Mouse (Mus musculus): ENCODE measurements around the gene Gna11.

Gene Gna11

DNA sequence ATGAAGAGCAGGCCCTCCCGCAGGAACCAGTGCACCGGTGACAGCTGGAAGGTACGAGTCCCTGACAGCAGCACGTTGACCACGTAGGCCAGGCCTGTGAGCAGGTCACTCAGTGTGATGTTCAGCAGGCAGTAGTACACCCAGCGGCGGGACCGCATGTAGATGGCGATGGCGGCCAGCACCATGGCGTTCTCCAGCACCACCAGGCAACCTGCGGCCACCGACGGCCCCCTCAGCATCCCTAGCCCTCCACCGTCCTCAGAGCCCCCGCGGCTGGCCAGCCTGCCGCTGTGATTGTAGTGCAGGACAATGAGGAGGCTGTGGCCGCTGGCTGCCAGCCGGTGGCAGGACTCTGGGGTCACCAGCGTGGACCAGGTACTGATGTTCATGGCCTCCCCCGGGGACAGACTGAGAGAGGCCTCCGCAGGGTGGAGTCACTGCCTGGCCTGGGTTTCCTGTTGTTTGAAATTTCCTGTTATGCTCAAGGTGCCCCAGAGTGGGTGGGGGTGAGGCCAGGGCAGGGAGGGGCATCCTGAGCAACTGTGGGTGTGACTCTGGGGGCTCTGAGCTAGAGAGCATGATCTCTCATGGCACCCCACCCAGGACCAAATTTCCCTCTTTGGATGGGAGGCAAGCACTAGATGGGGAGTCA, 45.6 kb downstream of the Gna11 start:
- no peak for DNase-seq

DNA sequence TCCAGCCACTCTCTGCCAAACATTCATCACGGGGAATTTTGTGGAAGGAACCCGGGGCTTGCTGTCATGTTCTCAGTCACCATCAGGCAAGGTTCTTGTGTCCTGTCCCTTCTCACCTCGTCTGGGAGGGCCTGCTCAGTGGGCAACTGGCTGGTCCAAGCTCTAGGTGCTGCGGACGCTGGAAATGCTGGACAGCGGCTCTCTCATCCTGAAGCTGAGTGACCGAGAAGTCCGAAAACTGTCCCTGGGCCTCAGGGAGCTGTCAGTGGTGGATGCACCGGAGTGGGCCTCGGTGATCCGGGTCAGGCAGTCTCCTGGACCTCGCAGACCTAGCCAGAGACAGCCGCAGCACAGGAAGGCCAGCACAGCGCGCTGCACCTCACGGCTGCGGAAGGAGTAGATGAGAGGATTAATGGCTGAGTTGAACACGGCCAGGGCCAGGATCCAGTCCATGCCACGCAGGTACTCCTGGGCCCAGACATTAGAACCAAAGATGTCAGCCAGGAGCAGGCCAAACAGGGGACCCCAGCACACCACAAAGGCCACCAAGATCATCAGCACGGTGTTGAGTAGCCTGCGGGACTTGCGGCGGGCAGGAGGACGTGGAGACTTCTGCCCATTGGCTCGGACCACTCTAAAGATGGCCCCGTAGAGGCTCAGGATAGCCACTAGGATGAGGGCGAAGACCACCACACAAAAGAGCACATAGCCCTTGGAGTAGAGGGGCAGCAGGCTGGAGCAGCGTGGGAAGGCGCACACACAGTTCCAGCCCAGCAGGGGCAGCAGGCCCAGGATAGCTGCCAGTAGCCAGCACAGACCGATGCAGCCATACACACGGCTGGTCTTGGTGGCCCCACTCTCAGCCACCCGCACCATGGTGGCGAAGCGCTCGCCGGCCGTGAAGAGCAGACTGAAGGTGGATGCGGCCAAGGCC, 46.4 kb downstream of the Gna11 start:
- no peak for DNase-seq

DNA sequence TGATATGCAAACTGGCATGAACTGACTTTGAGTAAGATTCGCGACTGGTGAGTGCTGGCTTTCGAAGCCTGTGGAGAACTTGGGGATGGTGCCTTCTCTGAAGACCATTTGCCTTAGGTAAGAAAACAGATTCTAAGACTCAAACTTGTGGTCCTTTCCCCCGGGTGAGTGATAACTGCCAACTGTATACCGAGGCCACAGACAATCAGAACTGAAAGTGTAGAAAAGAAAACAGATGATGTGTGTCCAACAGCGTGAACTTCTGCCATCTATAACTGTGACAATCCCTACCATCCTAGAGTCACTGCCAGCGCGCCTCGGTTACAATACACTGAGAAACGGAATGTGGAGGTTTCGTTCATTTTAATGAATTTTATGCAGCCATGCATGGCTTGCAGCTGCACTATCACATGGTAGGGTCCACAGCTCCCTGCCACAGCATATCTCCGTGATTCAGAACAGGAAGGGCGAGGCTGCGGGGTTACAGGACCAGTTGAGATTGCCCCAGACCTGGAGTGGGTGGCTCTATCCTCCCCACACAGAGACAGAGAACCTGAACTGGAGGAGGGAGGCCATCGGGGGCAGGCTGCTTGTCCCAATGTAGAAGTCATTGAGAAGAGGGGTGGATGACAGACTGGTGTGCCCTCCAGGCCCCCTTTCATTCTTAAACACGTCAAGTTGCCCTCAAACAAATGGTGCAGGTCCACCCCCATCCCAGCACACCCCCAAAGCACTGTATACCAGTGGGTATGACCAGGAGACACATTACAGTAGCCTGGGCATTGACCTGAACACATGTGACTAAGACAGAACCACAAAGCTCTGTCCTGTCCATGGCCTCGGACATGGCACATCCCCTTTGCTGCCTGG, 47.4 kb downstream of the Gna11 start:
- no peak for DNase-seq

DNA sequence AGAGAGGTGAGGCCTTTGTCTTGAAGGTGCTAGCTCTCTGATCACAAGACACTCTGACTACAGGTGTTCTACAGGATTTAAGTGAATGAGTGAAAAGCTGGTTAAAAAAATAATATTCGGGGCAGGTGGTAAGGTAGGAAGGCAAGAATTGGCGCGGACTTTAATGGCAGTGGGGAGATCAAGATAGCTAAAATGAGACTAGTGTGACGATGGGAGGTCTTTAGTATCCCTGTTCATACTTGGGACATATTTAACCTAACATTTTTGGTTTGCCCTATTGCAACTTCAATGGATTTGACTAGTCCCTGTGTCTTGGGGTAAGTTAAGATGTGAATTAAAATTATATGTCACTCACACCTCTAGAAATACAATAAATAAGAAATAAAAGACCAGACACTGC, 48.0 kb downstream of the Gna11 start:
- DNase-seq, result no peak

DNA sequence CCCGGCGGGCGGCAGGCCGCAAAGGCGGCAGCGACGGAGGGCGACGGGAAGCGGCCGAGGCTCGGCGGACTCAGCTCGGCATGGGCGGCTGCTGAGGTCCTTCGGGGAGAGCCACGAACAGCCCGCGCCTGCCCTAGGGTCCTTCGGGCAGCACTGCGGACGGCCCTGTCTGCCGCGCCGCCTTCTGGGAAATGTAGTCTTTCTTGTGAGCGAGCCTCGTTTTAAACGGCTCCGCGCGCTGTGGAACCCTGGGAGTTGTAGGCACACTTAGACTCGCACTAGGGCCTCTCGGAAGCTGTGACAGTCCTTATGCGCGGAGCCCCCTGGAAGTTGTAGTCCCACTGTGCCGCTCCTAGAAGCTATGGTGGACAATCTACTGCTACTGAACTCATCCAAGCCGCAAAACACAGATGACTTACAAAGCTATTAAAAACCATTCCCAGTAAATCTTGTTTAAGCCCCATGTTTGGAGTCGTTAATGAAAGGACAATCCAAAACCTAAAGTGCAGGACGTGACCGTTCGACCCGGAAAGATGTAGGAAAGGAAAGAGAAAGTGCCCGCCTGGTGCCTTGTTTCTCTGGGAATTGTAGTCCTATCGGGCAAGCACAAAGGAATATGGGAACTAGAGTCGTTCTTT, 48.6 kb downstream of the Gna11 start, which contains the start of gene Ncln:
TSS of gene Ncln (minus strand) at position 129 of the 638 bp plus-strand sequence.
- peak; percentile 99 for DNase-seq

DNA sequence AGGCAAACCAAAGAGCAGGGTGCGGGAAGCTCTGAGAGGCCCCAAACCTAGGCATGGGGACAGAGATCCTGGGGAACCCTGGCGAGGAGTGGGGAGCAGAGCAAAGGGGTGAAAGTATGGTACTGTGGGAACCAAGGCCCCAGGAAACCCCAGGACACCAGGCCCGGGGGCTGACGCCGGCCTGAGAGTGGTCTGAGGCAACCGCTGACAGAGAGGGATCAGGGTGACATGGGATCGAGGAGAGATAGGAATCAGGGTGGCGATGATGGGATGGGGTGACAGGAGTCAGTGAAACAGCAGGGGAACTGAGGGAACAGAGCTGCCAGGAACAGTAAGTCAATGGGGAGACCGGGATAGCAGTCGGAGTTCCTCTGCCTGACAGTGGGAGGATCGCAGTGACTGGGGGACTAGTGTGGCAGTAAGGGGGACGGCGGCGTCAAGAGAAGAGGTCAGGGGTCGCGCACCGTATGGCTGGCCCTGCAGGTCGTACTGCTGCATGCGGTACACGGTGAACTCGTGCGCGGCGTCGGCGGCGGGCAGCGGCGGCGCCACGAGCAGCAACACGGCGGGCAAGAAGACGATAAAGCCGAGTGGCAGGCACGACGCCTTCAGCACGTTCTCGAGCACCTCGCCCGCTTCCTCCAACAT, 49.2 kb downstream of the Gna11 start:
- peak; percentile 64 for DNase-seq

DNA sequence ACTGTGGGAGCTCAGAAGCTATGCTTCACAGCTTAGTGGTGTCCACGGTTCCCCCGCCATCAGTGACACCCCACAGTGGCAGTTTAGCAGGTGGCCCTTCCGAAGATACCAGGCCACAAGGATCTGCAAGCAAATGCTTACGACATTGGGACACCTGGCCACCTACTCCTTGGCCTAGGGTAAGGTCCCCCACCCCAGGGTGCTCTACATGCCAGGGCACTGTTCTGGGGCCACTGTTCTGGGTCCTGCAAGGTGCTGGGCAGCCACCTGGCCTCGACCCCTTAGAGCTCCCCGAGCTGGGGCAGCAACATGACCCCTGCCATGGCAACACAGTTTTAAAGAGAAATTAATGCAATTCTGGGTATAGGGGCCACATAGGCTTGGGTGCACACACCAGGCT, 49.8 kb downstream of the Gna11 start:
- DNase-seq, result no peak

DNA sequence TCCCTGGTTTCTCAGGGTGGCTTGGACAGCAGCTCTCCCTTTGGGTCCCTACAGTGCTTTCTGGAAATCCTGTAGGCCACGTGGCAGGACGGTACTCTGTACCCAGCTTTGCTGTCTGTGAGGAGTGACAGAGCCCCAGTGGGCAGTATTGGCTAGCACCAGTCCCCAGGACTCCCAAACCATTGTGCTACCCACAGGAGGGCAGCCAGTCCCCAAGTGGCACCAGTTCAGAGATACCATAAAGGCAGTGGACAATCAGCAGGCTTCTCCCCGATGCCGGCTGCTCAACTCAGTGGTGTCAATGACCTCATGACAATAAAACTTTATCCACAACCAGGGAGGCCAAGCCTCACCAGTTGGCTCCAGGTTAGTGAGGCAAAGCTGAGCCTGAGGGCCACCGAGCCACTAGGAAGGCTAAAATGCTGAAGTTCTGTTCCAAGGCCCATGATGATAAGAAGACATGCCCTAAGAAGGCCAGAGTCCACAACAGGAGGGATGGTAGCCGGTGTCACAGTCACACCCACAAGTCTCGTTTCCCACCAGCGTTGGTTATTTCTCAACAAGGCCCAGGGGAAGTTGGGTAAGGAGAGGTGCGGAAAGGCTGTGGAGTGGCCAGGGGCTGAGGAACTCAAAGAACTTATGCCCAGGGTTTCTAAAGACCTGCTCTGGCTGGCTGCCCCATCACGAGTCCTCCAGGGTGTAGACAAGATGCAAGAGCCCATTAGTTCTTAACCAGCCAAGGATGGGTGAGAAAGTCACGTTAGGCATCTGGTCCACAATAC, 50.5 kb downstream of the Gna11 start:
- no peak for DNase-seq

DNA sequence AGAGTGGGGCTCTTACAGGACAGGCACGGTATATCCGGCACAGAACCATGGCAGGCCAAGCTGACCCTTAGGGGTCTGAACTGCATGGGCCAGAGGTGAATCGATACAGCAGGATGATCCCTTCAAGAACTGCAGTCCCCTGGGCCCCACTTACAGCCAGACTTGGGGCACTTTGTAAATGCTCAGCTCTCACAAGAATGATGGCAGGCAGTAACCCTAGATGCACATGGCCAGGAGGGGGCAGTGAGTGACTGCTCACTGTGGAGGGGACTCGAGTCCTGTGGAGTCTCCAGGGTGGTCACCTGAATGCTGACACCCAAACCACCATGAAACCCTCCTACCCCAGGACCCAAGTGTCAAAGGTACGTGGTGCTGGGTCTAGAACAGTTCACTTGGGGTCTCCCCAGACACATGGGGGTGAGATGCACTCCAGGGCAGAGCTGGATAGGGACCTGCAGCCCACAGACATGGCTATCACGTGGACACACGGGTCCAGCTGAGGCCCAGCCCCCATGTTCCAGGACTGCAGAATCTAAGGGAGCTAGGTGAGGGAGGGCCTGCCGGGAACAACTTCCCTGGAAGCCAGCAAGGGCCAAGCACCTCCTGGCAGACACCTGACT, 51.3 kb downstream of the Gna11 start:
- peak; percentile 9 for DNase-seq

DNA sequence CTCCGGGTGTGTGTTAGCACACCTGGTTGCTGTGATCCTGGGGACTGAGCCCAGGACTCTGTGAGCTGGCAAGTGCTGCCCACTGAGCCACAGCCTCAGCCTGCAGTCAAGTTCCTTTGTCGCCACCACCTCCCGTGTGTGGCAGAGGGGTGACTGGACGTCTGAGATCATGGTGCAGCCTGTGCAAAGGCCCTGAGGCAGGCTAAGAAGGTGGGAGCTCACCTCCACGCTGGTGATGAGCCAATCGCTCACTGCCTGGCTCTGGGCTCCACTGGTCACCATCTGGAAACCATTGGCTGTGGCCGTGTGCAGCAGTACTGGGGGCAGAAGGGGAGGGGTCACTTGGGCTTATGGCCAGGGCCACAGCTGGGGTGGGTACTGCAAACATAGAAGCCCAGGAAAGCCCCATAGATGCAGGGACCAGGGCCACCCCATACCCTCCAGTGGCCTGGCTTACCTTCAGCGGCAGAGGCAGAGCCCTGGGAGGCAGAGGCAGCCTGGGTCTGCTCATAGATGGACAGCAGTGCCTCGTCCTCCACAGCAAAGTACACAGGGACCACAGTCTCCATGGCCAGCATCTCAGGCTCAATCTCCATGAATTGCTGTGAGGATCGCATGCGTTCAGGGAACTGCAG, 52.3 kb downstream of the Gna11 start:
- peak; percentile 6 for DNase-seq

DNA sequence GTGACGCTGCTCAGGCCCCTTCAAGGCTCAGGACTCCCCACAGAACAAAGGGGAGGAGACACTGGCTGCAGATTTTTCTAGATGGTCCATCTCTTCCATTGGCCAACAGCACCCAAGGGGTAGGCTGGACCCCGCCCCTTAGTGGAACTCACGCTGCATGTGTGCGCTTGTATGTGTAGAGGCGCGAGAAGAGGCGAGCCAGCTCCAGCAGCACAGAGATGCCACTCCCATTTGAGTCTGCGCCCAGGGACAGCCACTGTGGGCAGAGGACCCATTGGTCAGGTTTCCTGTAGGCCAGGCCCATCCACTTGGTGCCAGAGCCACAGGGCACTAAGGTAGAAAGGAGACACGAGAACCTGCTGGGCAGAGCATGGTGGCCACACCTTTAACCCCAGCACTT, 54.0 kb downstream of the Gna11 start:
- DNase-seq, result no peak

DNA sequence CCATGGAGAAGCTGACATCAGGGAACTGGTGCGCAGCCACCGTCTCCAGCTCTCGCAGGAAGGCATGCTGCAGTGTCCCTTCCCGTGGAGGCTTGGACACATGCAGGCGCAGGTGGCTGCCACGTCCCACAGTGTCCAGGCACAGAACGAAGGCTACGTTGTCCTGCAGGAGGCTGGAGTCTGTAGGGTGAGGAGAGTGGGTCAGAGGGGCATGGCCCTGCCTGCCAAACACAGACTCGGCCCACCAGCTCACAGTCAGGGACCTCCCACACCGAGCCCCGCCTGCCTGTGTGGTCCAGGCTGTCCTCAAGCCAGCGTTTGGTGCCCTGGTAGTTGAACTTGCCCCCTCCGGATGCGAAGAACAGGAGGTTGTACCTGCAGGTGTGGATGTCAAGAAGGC, 55.0 kb downstream of the Gna11 start:
- no peak for DNase-seq

DNA sequence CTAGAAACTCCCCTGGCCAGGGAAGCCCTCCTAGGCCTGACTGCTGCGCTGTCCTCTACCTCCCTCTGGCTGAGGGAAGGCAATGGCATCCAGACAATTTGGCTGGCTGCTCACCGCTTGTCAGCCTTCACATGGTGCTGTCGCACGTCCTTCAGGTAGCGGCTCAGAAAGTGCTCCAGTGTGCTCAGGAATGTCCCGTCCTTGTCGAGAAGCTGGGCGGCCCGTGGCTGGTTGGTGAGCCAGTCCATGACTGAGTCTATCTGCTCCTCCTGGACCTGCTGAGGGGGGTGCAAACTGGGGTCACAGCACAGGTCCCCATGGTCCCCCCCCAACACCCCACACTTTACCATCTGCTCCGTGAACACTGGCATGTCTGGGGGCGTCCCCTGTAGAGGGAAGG, 56.9 kb downstream of the Gna11 start:
- no peak for DNase-seq

DNA sequence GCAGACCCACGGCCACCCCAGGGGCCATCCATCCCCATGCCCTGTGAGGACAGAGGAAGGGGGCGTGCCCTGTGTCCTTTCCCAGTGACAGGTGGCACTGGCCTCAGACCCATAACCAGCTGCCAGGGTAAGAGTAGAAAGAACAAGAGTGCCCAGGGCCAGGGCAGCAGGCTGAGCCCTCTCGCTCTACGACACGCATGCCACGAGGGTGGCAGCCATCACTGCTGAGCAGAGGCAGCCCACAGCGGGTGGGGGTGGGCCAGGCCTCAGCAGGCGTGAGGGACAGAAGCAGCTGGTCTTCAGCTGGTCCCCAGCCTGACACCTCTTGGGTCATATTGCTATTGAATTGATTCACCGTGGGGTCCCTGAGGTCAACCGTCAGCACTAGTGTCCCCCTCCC, 58.5 kb downstream of the Gna11 start:
- DNase-seq, result no peak

DNA sequence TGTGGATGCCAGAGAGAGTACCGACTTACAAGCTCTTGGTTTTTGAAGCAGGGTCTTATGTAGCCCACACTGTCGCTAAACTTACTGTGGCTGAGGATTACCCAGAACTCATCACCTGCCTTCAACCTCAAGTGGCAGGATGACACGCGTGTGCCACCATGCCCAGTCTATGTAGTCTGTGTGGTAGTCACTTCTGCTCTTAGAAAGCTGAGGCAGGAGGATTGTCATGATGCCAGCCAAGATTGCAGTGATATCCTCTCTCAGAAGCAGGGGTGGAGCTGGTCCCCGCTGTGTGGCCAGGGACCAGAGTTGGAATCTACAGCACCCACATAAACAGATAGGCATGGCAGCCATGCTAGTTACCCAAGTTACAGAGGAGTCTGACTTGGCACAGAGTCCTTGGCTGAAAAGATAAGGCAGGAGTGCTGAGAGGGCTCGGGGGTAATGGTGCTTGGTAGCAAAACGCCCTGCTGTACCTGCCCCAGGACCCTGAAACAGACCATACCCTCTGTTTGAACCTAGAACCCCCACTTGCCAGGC, 59.4 kb downstream of the Gna11 start:
- DNase-seq, result no peak

DNA sequence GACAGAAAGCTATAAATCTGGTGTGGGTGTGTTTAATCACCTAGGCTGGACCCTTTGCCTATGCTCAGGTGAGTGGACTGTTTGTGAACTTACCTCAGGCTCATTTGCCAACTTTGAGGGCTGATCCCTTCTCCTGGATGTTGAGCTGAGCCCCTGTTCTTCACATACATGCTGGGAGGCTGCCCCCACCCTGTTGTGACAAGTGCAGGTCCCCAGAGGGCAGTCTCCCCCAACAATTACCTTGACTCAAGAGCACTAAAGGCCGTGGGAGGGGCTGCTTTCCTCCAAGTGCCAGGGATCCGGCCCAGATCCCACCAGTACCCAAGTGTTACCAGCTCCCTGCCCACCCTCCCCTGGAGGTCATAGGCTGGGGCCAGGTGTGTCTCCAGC, 59.9 kb downstream of the Gna11 start:
- no peak for DNase-seq

DNA sequence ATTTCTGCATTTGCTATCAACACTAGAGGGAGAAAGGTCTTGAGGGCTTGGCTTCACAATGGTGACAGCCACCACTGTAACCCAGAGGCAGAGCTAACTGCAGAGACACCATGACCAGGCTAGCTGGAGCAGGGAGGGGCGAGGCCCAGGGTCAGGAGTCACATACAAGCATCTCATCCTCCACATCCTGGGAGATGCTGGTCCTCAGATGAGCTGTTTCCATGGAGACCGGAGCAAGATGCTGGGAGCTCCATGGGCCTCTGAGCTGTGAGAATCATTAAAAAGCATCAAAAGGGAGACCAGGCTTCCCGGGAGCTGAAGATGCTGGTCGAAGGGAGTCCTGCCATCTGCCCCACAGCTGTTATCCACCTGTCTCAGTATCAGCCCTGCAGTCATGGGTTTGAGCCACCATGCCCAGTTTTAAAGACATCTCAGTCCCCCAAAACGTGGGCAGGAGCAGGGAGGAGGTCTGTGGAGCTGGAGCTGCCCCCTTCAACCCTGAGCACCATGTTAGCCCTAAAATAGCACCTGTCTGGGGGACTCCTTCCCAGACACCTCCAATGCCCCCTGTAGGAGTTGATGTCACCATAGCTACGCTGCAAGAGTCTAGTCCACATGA, 60.4 kb downstream of the Gna11 start:
- no peak for DNase-seq

DNA sequence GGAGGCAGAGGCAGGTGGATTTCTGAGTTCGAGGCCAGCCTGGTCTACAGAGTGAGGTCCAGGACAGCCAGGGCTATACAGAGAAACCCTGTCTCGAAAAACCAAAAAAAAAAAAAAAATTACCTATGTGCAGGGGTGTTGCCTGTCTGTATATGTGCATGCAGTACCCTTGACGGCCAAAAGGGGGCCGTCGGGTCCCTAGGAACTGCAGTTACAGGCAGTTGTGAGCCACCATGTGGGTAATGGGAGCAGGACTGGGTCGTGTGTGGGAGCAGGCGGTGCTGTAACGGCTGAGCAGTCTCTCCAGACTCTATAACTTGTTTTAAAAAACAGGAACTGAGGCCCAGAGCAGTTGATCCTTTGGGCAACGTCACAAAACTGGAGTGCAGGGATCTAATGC, 61.0 kb downstream of the Gna11 start:
- DNase-seq, result peak; percentile 67

DNA sequence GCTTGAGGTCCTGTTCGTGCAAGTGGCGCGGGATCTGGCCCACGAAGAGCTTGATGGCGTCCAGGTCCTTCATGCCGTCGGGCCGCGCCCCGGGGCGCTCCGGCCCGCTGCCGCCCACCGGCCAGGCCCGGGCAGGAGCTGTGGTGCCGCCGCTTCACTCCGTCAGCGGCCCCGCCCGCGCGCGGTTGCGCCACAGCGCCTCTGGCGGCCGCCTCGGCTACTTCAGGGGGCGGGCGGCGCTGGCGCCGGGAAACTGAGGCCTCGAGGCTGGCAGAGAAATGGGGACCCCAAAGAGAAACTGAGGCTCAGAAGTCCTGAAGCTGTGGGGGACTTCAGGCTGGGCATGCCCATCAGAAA, 62.5 kb downstream of the Gna11 start, which contains the start of gene Celf5:
TSS of gene Celf5 (minus strand) at position 177 of the 357 bp plus-strand sequence.
- peak; percentile 63 for DNase-seq
